Mouse (Mus musculus) thymus, adult 18-20 months (tissue): Measurements from ENCODE around the gene Aire.
A peak's percentile ranks its signal among the peaks of the same experiment; 100 is the strongest.
"Not testable (repeated sequence)": the region's sequence is repeated elsewhere in the genome, so short reads cannot be mapped to it uniquely, and the experiment has no call there.

ENCODE experiments used
- DNase-seq, 2 experiments: peaks; one replicate each; pipeline ENCODE4 v3.0.0; 2022; ENCODE audit warnings: mixed read lengths in 2 of 2

The Aire gene

GRCm38 (mm10) chr10:78048061-78048730 lies 4.8 kb upstream of the Aire start:
- DNase-seq = no peak

GRCm38 (mm10) chr10:78046388-78046787 lies 3.0 kb upstream of the Aire start:
- DNase-seq = no peak

GRCm38 (mm10) chr10:78044531-78044930 lies 1.1 kb upstream of the Aire start:
- no peak for DNase-seq

- DNase-seq = no peak
Measured at GRCm38 (mm10) chr10:78042697-78043405, 559 bp downstream of the Aire start.

DNA sequence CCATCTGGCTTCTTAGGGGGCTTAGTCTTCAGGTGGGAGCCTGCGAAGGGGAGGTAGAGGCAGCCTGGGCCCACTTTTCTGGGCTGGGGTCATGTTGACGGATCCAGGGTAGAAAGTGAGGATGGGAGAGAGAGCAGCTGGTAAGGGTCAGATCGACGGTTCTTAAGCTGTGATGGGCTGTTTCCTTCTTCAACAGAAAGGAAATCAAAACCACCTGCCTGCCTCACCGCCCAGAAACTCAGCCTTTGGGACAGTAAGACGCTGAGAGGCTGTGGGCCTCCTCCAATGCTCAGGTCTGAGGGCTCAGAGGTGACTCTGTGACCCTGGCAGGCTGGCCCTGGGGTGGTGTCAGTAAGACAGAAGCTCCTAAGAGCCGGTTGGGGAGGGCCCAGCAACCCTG lies 1.3 kb downstream of the Aire start:
- DNase-seq = no peak

- DNase-seq = no peak
Measured at GRCm38 (mm10) chr10:78041647-78042046, 1.8 kb downstream of the Aire start, which contains the start of gene Dnmt3l. TSS of gene Dnmt3l (plus strand) at chr10:78041947.

GRCm38 (mm10) chr10:78037139-78037538 lies 6.3 kb downstream of the Aire start:
- no peak for DNase-seq

DNA sequence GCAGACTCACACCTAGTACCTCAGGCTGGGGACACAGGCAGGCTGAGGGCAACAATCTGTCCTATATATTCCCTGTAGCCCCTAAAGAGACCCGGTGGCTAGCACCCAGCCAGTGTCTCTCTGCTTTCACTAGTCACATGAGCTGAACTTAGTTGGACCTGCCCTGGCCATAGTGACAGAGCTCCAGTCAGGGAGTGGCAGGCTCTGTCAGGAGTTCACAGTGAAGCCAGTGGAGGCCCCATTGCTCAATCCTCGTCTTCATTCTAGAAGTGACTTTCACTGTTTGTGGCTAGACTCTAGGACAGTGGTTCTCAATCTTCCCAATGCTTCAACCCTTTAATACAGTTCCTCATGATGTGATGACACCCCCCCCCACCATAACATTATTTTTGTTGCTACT lies 11.4 kb downstream of the Aire start:
- no peak for DNase-seq

GRCm38 (mm10) chr10:78029080-78029479 lies 14.3 kb downstream of the Aire start:
- DNase-seq = no peak

GRCm38 (mm10) chr10:78028129-78028528 lies 15.3 kb downstream of the Aire start:
- peak; percentile 26 to 28 for DNase-seq

DNA sequence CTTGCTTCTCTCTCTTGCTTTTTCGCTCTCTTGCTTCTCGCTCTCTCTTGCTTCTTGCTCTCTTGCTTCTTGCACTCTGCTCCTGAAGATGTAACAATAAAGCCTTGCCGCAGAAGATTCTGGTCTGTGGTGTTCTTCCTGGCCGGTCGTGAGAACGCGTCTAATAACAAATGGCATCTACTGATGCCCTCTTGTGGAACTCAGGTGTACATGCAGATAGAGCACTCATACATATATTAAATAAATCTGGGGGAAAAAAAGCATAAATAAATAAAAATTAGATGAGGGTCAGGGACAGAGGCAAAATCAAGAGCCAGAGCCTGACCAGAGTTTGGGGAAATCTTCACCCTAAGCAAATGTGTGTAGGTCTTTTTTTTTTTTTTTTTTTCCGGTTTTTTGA lies 18.0 kb downstream of the Aire start:
- not testable (repeated sequence) for DNase-seq

- not testable (repeated sequence) for DNase-seq
Measured at GRCm38 (mm10) chr10:78019984-78020383, 23.4 kb downstream of the Aire start.

DNA sequence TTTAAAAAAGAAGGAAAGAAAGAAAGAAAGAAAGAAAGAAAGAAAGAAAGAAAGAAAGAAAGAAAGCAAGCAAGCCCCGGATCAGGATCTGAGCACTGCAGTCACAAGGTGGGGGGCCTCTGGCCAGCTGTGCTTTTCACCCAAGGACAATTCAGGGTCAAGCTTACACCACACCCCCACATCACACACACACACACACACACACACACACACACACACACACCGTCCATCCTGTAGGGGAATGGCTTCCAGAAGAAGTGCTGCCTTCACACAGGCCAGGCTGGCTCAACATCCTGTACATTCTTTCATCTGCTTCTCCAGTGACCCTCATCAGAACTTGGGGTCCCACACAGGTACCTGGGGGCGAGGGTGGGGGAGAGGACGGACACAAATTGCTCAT lies 24.1 kb downstream of the Aire start:
- no peak for DNase-seq

GRCm38 (mm10) chr10:78018797-78019203 lies 24.6 kb downstream of the Aire start:
- DNase-seq = peak; percentile 33 to 36

DNA sequence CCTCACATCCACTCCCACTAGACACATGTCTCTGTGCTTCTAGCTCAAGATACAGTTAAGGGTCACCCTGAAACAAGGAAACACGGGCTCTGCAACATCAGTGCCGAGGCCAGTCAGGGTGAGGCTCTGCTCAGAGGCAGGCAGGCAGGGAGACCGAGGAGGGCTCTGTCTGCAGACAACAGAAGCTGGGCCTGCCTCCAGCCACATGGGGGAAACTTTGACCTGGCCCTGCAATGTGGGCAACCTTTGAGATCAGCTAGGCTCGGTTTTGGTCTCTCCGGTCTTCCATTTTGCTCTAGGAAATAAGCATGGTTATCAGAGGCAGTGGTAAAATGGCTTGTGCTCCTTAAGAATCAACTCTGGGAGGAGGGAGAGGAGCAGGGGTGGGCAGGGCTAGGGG lies 27.0 kb downstream of the Aire start:
- no peak for DNase-seq

DNA sequence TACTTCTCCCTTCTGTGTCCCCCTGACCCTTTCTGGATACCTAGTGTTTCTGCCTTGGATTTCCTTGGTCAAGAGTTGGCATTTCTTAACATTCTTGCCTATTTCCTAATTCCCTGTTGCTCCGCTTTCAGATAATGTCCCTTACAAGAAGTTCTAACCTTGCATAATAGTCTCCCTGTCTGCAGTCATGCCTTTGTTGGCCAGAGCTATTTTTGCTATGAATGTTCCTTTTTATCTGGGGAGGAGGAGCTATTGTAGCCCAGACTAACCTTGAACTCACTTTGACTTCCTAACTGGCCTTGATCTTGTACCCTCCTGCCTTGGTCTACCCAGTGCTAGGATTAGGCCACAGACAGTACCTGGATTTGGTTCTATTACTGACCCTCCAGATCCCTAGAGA lies 27.9 kb downstream of the Aire start:
- no peak for DNase-seq

- no peak for DNase-seq
Measured at GRCm38 (mm10) chr10:78012661-78013495, 30.5 kb downstream of the Aire start.

- DNase-seq = not testable (repeated sequence)
Measured at GRCm38 (mm10) chr10:78011116-78011515, 32.3 kb downstream of the Aire start.

- no peak for DNase-seq
Measured at GRCm38 (mm10) chr10:78010335-78010734, 33.1 kb downstream of the Aire start.

DNA sequence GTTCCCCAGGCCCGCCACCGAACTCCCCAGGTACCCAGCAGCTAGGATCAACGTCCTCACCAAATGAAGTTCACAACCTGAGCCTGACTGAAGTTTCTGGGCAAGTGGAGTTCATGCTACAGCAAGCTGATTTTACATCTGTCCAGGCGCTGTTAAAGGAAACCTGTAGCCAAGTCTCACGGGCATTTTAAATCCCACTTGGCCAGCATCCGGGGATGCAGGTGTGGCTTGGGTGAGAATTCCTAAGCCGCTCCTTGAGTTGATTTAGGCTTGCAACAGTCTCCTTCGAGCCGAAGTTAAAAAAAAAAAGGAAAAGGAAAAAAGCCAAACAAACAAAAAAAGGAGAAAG lies 33.5 kb downstream of the Aire start, which contains the start of gene Pfkl:
TSS of gene Pfkl (minus strand) at position 139 of the 349 bp plus-strand sequence.
- no peak for DNase-seq

GRCm38 (mm10) chr10:78009184-78009944 lies 34.0 kb downstream of the Aire start:
- peak; percentile 92 to 93 for DNase-seq

DNA sequence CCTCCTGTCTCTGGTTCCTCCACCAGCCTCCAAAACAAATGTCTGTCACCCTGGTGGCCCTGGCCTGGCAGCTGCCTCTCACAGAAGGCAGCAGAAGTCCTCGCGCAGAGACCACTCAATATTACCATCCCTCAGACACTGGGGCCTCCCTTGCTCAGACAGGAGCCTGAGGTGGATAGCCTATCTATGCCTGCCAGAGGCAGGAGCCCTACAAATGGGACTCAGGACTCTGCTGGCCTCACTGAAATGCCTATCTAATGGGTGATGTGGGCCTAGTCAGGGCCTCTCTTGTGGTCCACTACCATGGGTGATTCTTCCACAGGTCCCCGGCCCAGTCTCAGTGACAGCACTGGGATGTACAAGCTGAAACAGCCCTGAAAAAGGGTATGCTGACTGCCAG lies 35.2 kb downstream of the Aire start:
- DNase-seq = no peak

DNA sequence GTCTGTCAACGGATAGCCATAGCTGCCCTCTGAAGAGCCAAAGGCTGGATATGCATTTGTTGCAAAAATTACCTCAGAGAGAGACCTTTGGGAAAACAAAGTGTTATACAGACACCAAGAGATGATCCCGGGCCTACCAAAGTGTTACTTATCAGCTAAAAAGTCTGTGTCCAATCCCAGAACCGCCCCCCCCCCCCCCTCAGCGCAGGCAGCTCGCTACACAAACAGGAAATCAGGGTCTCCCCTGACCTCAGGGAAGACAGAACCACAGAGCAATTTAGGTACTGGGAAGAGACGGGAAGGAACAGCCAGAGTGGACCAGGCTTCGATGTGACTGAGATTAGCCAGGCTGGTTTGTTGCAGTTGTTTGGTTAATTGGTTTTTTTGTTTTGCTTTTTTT lies 36.2 kb downstream of the Aire start:
- no peak for DNase-seq
